Mouse (Mus musculus) heart, embryonic 10.5 days (tissue): ENCODE data around the gene Cct7. TPM values are rescaled to one million over a fixed set of nuclear protein-coding genes. Genes with fewer than 3 reads are reported as not detected.
"Not testable (repeated sequence)": the region's sequence is repeated elsewhere in the genome, so short reads cannot be mapped to it uniquely, and the experiment has no call there.

Experiments
- DNase-seq: peaks from one replicate; pipeline ENCODE4 v3.0.0-alpha.2; 2017; ENCODE audit warnings: low spot score
- H3K27ac ChIP-seq: fragments of 300-500 bp; sonication (generic); 2 replicates; pipeline ENCODE4 v1.5.1; 2016; ENCODE audit warnings: mild to moderate bottlenecking
- H3K27me3 ChIP-seq: fragments of 300-500 bp; sonication (generic); 2 replicates; pipeline ENCODE4 v1.6.1; 2016; ENCODE audit warnings: mild to moderate bottlenecking; ENCODE audit not compliant: poor library complexity, insufficient read depth, severe bottlenecking
- H3K36me3 ChIP-seq: fragments of 300-500 bp; sonication (generic); 2 replicates; pipeline ENCODE4 v1.6.1; 2016; ENCODE audit warnings: mild to moderate bottlenecking, moderate library complexity
- H3K4me1 ChIP-seq: fragments of 300-500 bp; sonication (generic); 2 replicates; pipeline ENCODE4 v1.6.1; 2016; ENCODE audit warnings: mild to moderate bottlenecking
- H3K4me3 ChIP-seq: fragments of 300-500 bp; sonication (generic); 2 replicates; pipeline ENCODE4 v1.5.1; 2016; ENCODE audit warnings: mild to moderate bottlenecking, moderate library complexity
- H3K9me3 ChIP-seq: fragments of 300-500 bp; sonication (generic); 2 replicates; pipeline ENCODE4 v1.6.1; 2016; ENCODE audit warnings: mild to moderate bottlenecking, moderate library complexity
- WGBS: fragments of 180-500 bp; shearing (Covaris S2); methylation state at CpG from one replicate; pipeline ENCODE4 v1.1.7; 2016; 5-methylcytosine and 5-hydroxymethylcytosine counted together
- polyA plus RNA-seq: library from polyadenylated mRNA; unstranded; fragments of >200 nt; fragmentation: Nextera tagmentation; extraction: Ambion mirVana; gene quantifications from 2 replicates; pipeline ENCODE4 v1.2.1, GENCODE M21; 2016

Gene Cct7
- polyA plus RNA-seq, 1 experiment from 2014 or later: 665 TPM

DNA sequence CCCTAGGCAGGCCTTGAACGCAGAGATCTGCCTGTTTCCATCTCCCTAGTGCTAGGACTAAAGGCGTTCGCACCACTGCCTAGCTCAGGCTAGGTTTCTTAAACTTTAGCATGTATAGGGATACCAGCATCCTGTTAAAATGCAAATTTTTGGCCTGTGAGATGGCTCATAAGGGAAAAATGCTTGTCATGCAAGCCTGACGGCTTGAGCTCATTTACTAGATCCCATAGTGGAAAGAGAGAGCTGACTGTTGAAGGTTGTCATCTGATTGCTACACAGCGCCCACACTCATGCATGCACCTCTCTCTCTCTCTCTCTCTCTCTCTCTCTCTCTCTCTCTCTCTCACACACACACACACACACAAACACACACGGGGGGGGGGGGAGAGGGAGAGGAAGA lies 14.7 kb upstream of the Cct7 start:
- H3K36me3 ChIP-seq: peaks cover 39% of the 10 kb centered on the region
- no peaks in the 10 kb centered on the region for H3K27me3 ChIP-seq
- H3K9me3 ChIP-seq: no peaks in the 10 kb centered on the region
- H3K4me1 ChIP-seq: peaks cover 30% of the 10 kb centered on the region
- WGBS: 77% methylated on average over 5 of the region's 6 CpGs
- no peak overlapping the region for H3K27ac ChIP-seq
- no peak overlapping the region for H3K4me3 ChIP-seq
- DNase-seq: no peak

DNA sequence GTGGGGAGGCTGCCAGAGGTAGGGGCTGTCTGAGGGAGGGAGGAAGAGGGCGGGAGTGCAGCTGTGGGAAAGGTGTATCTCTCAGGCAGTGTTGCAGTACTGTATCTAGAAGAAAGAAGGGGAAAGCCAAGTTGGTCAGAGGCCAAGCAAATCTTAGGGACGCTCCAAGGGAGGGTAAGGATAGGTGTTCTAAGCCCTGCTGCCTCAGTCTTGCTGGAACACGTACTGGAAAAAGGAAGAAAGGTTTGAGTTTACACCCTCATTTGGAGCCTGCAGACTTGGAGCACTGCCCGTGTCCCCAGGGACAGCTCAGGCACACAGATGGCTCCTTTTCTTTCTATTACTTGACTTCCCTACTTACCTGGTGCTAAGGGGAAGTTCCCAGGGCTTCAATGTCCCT lies 10.2 kb upstream of the Cct7 start:
- Histone ChIP-seq H3K27ac (no peak overlapping the region), H3K27me3 (no peaks in the 10 kb centered on the region), H3K4me3 (no peak overlapping the region), H3K36me3 (peaks cover 84% of the 10 kb centered on the region), H3K9me3 (no peaks in the 10 kb centered on the region), H3K4me1 (peaks cover 17% of the 10 kb centered on the region)
- 93% methylated on average over 4 of the region's 4 CpGs for WGBS
- DNase-seq: no peak

- no peak overlapping the region for H3K27ac ChIP-seq
- peaks cover 89% of the 10 kb centered on the region for H3K36me3 ChIP-seq
- no peak for DNase-seq
- 88% methylated on average over 3 of the region's 3 CpGs for WGBS
- no peaks in the 10 kb centered on the region for H3K9me3 ChIP-seq
- no peaks in the 10 kb centered on the region for H3K27me3 ChIP-seq
- H3K4me3 ChIP-seq: no peak overlapping the region
- H3K4me1 ChIP-seq: peaks cover 11% of the 10 kb centered on the region; the same call in 1 of the 2 replicates
Measured at GRCm38 (mm10) chr6:85443488-85444233, 7.7 kb upstream of the Cct7 start.

DNA sequence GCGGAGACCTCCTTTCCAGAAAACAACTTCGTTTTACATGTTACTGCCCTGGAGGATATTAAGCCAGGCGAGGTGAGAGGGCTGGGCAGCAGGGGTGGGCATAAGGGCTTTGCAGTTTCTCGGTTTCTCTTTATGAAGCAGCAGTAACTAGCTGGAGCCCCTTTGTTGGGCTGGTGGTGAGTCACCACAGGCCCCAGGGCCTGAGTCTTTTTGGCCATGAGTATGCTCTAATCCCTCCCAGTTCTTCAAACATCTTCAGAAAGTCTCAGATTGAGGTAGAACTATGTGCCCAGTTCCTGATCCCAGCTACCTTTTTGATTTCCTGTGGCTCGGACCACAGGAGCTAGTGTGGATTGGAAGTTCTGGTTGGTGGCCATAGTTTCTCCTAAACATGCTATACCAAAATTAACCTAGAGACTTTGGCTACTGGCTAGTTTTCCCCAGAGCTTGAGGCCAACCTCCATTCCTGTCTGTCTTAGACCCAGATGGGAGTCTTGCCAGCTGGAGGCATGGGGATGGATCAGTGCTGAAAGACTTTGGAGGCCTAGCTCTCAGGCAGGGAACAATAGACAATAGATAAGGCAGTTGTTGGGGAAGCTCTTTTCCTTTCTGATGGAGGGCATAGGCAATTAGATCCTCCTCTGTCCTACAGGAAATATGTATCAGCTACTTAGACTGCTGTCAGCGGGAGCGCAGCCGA lies 6.9 kb upstream of the Cct7 start:
- 80% methylated on average over 8 of the region's 8 CpGs for WGBS
- Histone ChIP-seq H3K4me1 (peaks cover 11% of the 10 kb centered on the region; the same call in 1 of the 2 replicates), H3K9me3 (no peaks in the 10 kb centered on the region), H3K27me3 (no peaks in the 10 kb centered on the region), H3K36me3 (peaks cover 81% of the 10 kb centered on the region), H3K27ac (no peak overlapping the region), H3K4me3 (no peak overlapping the region)
- no peak for DNase-seq

DNA sequence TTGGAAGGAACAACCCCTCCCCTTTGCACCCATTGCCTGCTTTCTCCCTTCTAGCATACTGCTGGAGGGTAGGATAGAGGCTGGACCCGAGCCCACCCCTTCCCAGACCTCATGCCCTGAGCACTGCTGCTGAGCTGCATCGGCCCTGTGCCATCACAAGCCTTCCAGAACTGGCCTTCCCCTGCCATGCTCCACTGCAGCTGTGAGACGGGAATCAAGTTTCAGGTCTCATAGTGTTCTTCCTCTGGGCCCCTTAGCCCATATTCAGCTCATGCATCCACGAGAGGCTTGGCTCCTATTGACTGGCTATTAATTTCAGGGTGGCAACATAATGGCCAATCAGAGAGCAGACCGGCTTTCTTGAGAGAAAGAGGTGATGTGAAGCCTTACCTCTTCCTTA lies 6.0 kb upstream of the Cct7 start:
- 86% methylated on average over 5 of the region's 5 CpGs for WGBS
- H3K4me1 ChIP-seq: peaks cover 11% of the 10 kb centered on the region; the same call in 1 of the 2 replicates
- H3K4me3 ChIP-seq: no peak overlapping the region
- no peak for DNase-seq
- no peaks in the 10 kb centered on the region for H3K27me3 ChIP-seq
- peaks cover 72% of the 10 kb centered on the region for H3K36me3 ChIP-seq
- no peak overlapping the region for H3K27ac ChIP-seq
- H3K9me3 ChIP-seq: no peaks in the 10 kb centered on the region

DNA sequence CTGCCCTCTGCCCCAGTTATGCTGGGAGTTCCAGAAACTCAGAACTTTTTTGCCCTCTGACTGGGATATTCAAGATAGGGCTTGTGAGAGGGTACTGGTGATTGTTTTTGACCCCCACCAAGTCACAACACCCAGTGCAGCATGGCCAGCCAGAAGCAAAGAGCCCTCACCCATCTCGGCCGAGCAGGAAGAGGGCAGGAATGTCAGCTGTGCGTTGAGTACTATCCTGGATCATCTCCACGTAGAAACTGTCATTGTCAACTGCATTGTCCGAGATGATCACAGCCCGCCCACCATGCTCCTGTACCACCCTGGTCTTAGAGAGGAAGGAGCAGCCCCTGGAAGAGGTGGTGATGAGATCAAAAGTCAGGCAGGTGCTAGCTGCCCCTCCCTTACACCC lies 4.0 kb upstream of the Cct7 start:
- Histone ChIP-seq H3K36me3 (peaks cover 52% of the 10 kb centered on the region), H3K9me3 (no peaks in the 10 kb centered on the region), H3K27ac (no peak overlapping the region), H3K4me1 (0 out of 2 replicates have a peak, but pooled peaks cover 11% of the 10 kb centered on the region), H3K27me3 (no peaks in the 10 kb centered on the region), H3K4me3 (no peak overlapping the region)
- no peak for DNase-seq
- 84% methylated on average over 6 of the region's 6 CpGs for WGBS

DNA sequence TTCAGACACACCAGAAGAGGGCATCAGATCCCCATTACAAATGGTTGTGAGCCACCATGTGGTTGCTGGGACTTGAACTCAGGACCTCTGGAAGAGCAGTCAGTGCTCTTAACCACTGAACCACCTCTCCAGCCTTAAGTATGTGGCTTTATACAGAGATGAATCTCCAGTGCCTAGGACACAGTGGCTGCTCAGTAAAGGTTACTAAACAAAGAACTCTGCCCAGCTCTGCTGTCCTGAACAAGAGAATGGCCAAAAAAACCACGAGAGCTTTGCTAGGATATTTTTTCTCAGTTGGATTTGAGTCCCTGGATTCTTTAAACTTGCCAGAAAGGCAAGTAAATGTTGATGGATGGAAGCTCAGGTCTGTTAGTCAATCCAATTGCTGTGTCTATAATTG lies 1.2 kb upstream of the Cct7 start:
- 47% methylated on average over 1 of the region's 1 CpGs for WGBS
- not testable (repeated sequence) for H3K27me3 ChIP-seq
- peak overlapping the region; percentile 78 for H3K4me3 ChIP-seq

GRCm38 (mm10) chr6:85451664-85452410 lies 523 bp downstream of the Cct7 start, which contains the start of gene Pradc1:
Pradc1 (minus strand) TSS chr6:85451970.
- peak within 1 kb of the TSS; percentile 97 for H3K27ac ChIP-seq
- WGBS: under 1% methylated on average over 54 of the region's 54 CpGs
- peaks cover 31% of the 10 kb centered on the region for H3K4me1 ChIP-seq
- H3K36me3 ChIP-seq: peaks cover 10% of the 10 kb centered on the region
- H3K27me3 ChIP-seq: no peaks in the 10 kb centered on the region
- H3K9me3 ChIP-seq: no peaks in the 10 kb centered on the region
- peak within 1 kb of the TSS; percentile 78 for H3K4me3 ChIP-seq
- DNase-seq: peak; percentile 99

More for the DNA sequence above, 1.2 kb upstream of the Cct7 start:
- not testable (repeated sequence) for H3K9me3 ChIP-seq, DNase-seq
- peak overlapping the region; percentile 97; the same call in 1 of the 2 replicates for H3K27ac ChIP-seq
- peaks cover 26% of the 10 kb centered on the region for H3K4me1 ChIP-seq
- peaks cover 24% of the 10 kb centered on the region for H3K36me3 ChIP-seq

DNA sequence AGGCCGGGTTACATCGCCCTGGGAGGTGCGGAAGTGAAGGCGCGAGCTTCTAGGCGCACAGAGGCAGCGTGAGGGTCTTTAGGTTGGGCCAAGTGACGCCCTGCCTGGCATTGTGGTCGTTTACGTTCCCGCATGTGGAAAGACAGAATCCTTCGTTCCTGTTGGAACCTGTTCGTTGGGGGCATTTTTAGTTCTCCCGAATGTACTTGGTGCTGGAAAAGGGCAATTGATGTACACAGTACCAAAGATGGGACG lies 1.0 kb downstream of the Cct7 start:
- H3K4me1 ChIP-seq: peaks cover 31% of the 10 kb centered on the region
- DNase-seq: no peak
- no peaks in the 10 kb centered on the region for H3K9me3 ChIP-seq
- no peaks in the 10 kb centered on the region for H3K27me3 ChIP-seq
- peak overlapping the region; percentile 97 for H3K27ac ChIP-seq
- peak overlapping the region; percentile 78 for H3K4me3 ChIP-seq
- peaks cover 5% of the 10 kb centered on the region for H3K36me3 ChIP-seq
- WGBS: under 1% methylated on average over 15 of the region's 15 CpGs

- DNase-seq: no peak
- Histone ChIP-seq H3K27ac (peak overlapping the region; percentile 97), H3K36me3 (peaks cover 6% of the 10 kb centered on the region; the same call in 1 of the 2 replicates)
Measured at GRCm38 (mm10) chr6:85452816-85453215, 1.5 kb downstream of the Cct7 start.

GRCm38 (mm10) chr6:85459621-85460020 lies 8.3 kb downstream of the Cct7 start:
- Histone ChIP-seq H3K9me3 (no peaks in the 10 kb centered on the region), H3K27ac (no peak overlapping the region), H3K36me3 (peaks cover 68% of the 10 kb centered on the region), H3K27me3 (no peaks in the 10 kb centered on the region), H3K4me1 (peaks cover 5% of the 10 kb centered on the region; the same call in 1 of the 2 replicates), H3K4me3 (no peak overlapping the region)
- no peak for DNase-seq
- WGBS: 86% methylated on average over 2 of the region's 2 CpGs

More at GRCm38 (mm10) chr6:85452816-85453215, 1.5 kb downstream of the Cct7 start:
- Histone ChIP-seq H3K4me1 (peaks cover 31% of the 10 kb centered on the region), H3K9me3 (no peaks in the 10 kb centered on the region), H3K27me3 (no peaks in the 10 kb centered on the region), H3K4me3 (peak overlapping the region; percentile 78)
- WGBS: 10% methylated on average over 7 of the region's 7 CpGs

DNA sequence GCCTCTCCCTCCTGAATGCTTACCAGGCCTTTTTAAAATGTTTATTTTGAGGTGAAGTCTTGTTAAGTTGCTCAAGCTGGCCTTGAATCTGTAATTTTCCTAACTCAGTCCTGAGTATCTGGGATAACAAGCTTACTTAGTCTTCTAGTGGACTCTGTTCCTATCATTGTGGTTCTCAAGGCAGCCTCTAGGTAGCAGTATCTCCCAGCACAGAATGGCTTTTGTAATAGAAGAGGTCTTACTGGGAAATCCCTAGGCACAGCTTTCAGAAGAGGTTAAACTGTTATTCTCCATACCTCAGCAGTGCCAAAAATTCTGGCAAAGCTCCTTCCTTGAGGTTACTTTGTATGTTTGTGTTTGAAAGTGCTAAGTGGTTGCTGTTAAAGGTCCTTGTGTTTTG lies 14.1 kb downstream of the Cct7 start:
- Histone ChIP-seq H3K9me3 (no peaks in the 10 kb centered on the region), H3K36me3 (peaks cover 94% of the 10 kb centered on the region), H3K4me1 (no peaks in the 10 kb centered on the region), H3K4me3 (no peak overlapping the region), H3K27ac (no peak overlapping the region), H3K27me3 (no peaks in the 10 kb centered on the region)
- DNase-seq: no peak
